Mouse (Mus musculus) hindbrain, postnatal 0 days (tissue): Measurements from ENCODE around the gene Gm29609. TPM values are rescaled to one million over a fixed set of nuclear protein-coding genes. Genes with fewer than 3 reads are reported as not detected.
"Not testable (repeated sequence)": the region's sequence is repeated elsewhere in the genome, so short reads cannot be mapped to it uniquely, and the experiment has no call there.

Experiments
- ATAC-seq: fragments of 200-750 bp; cut with Nextera tagmentation; 2 replicates; pipeline ENCODE4 v1.8.0; 2017; ENCODE audit warnings: mild to moderate bottlenecking, moderate TSS enrichment, moderate library complexity
- DNase-seq: peaks from one replicate; pipeline ENCODE4 v3.0.0-alpha.2; 2015; ENCODE audit warnings: low spot score
- H3K27ac ChIP-seq: fragments of 300-500 bp; sonication (generic); 2 replicates; pipeline ENCODE4 v1.5.1; 2014; ENCODE audit warnings: mild to moderate bottlenecking
- H3K27me3 ChIP-seq: fragments of 300-500 bp; sonication (generic); 2 replicates; pipeline ENCODE4 v1.6.1; 2014; ENCODE audit warnings: low read length, mixed read lengths; ENCODE audit not compliant: insufficient read depth
- H3K36me3 ChIP-seq: fragments of 300-500 bp; sonication (generic); 2 replicates; pipeline ENCODE4 v1.6.1; 2014; ENCODE audit warnings: low read length, mixed read lengths; ENCODE audit not compliant: insufficient read depth
- H3K4me1 ChIP-seq: fragments of 300-500 bp; sonication (generic); 2 replicates; pipeline ENCODE4 v1.6.1; 2014; ENCODE audit warnings: antibody characterized with exemption, low read length, mixed read lengths; ENCODE audit not compliant: insufficient read depth
- H3K4me2 ChIP-seq: fragments of 300-500 bp; sonication (generic); 2 replicates; pipeline ENCODE4 v1.6.1; 2014; ENCODE audit warnings: low read depth, mild to moderate bottlenecking, low read length, moderate library complexity, mixed read lengths
- H3K4me3 ChIP-seq: fragments of 300-500 bp; sonication (generic); 2 replicates; pipeline ENCODE4 v1.5.1; 2014; ENCODE audit warnings: low read length
- H3K9ac ChIP-seq: fragments of 300-500 bp; sonication (generic); replicated peaks from 2 replicates; pipeline ENCODE4 v1.6.1; 2014; ENCODE audit warnings: mild to moderate bottlenecking, low read length, moderate library complexity, mixed read lengths
- H3K9me3 ChIP-seq: fragments of 300-500 bp; sonication (generic); 2 replicates; pipeline ENCODE4 v1.6.1; 2016; ENCODE audit warnings: low read length, mixed read lengths
- CTCF ChIP-seq: IDR thresholded peaks from 2 replicates; pipeline ENCODE4 v1.5.1; 2016; ENCODE audit warnings: antibody characterized with exemption, control low read depth, low read depth
- WGBS: fragments of 180-500 bp; shearing (Covaris S2); extraction: QIAGEN DNeasy Blood & Tissue Kit; methylation state at CpG from one replicate; pipeline ENCODE4 v1.1.7; 2014; 5-methylcytosine and 5-hydroxymethylcytosine counted together
- polyA plus RNA-seq: library from polyadenylated mRNA; unstranded; fragments of >200 nt; fragmentation: Nextera tagmentation; extraction: Ambion mirVana; gene quantifications from 2 replicates; pipeline ENCODE4 v1.2.1, GENCODE M21; 2015
- total RNA-seq: library from RNA; depleted of rRNA; stranded (reverse); fragments of >200 nt; gene quantifications from 2 replicates; pipeline ENCODE4 v1.2.3, GENCODE M21; 2014

Gene Gm29609
- total and polyA plus RNA-seq, 2 experiments from 2014 or later, result 1.8 to 1.9 TPM

DNA sequence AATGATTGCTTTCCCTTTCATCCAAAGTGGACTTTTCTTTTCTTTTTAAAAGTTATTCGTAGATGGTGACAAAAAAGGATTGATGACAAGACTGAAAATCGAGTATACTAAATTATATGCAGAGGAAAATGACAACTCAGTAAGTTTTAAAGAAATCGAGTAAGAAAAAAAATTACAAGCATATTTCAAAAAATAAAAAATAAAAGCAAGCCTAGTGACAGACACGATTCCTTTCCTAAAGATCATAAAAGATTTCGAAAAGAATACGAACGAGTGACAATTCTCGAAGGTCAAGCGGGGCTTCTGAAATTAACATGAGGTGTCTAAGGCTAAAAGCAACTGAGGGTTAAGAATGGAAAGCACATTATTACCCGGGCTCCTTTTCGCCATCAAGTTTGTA is 39.8 kb upstream of the Gm29609 start:
- Histone ChIP-seq H3K27ac (peak overlapping the region; percentile 96), H3K9me3 (no peaks in the 10 kb centered on the region), H3K27me3 (no peaks in the 10 kb centered on the region), H3K4me1 (no peaks in the 10 kb centered on the region), H3K36me3 (no peaks in the 10 kb centered on the region), H3K4me2 (peak overlapping the region; percentile 84), H3K4me3 (peak overlapping the region; percentile 94), H3K9ac (peak overlapping the region; percentile 93)
- DNase-seq, result no peak
- no peak for ATAC-seq
- TF ChIP-seq CTCF, result no peak
- 2% methylated on average over 11 of the region's 11 CpGs for WGBS

GRCm38 (mm10) chr5:31219070-31219469 is 39.4 kb upstream of the Gm29609 start:
- no peaks in the 10 kb centered on the region for H3K4me1 ChIP-seq
- no peak overlapping the region for H3K9ac ChIP-seq
- no peaks in the 10 kb centered on the region for H3K9me3 ChIP-seq
- H3K27me3 ChIP-seq, result no peaks in the 10 kb centered on the region
- no peaks in the 10 kb centered on the region for H3K36me3 ChIP-seq
- no peak for ATAC-seq
- peak; percentile 58 for TF ChIP-seq CTCF
- peak; percentile 65 for DNase-seq
- WGBS, result 0% methylated on average over 2 of the region's 2 CpGs
- peak overlapping the region; percentile 84 for H3K4me2 ChIP-seq
- H3K27ac ChIP-seq, result no peak overlapping the region
- peak overlapping the region; percentile 94 for H3K4me3 ChIP-seq

DNA sequence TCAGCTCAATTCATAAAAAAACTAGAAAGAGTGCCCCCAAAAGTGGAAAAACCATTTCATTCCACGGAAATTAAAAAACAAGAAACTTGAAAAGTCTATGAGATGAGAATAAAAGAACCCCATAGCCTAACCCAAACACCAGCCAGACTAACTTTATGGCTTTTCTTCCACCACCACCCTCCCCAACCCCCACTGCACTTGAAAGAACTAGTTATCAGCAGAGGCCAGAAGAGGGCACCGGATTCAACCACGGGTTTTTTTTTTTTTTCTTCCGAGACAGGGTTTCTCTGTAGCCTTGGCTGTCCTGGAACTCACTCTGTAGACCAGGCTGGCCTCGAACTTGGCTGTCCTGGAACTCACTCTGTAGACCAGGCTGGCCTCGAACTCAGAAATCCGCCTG is 38.6 kb upstream of the Gm29609 start:
- no peaks in the 10 kb centered on the region for H3K36me3 ChIP-seq
- ATAC-seq (no peak), DNase-seq (no peak)
- H3K4me3 ChIP-seq, result no peak overlapping the region
- H3K27me3 ChIP-seq, result no peaks in the 10 kb centered on the region
- no peaks in the 10 kb centered on the region for H3K4me1 ChIP-seq
- WGBS, result 66% methylated on average over 7 of the region's 7 CpGs
- no peak overlapping the region for H3K27ac ChIP-seq
- no peaks in the 10 kb centered on the region for H3K9me3 ChIP-seq
- TF ChIP-seq CTCF, result no peak
- no peak overlapping the region for H3K4me2 ChIP-seq
- H3K9ac ChIP-seq, result no peak overlapping the region

DNA sequence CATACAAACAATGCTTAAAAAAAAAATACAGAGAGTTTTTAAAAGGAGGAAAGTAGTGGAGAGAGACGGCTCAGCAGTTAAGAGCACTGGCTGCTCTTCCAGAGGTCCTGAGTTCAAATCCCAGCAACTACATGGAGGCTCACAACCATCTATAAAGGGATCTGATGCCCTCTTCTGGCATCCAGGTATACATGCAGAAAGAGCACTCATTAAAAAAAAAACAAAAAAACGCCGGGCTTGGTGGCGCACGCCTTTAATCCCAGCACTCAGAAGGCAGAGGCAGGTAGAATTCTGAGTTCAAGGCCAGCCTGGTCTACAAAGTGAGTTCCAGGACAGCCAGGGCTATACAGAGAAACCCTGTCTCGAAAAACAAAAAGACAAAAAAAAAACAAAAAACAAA is 36.8 kb upstream of the Gm29609 start:
- not testable (repeated sequence) for H3K27me3 ChIP-seq, H3K9me3 ChIP-seq, H3K36me3 ChIP-seq, H3K9ac ChIP-seq, ATAC-seq, H3K27ac ChIP-seq, H3K4me2 ChIP-seq, H3K4me1 ChIP-seq, H3K4me3 ChIP-seq, DNase-seq
- WGBS, result 95% methylated on average over 6 of the region's 6 CpGs

- H3K4me2 ChIP-seq, result no peak overlapping the region
- peaks cover 41% of the 10 kb centered on the region for H3K36me3 ChIP-seq
- peaks cover 5% of the 10 kb centered on the region; the same call in 1 of the 2 replicates for H3K9me3 ChIP-seq
- DNase-seq, result no peak
- TF ChIP-seq CTCF, result no peak
- 96% methylated on average over 6 of the region's 6 CpGs for WGBS
- H3K27me3 ChIP-seq, result no peaks in the 10 kb centered on the region
- H3K9ac ChIP-seq, result no peak overlapping the region
- H3K27ac ChIP-seq, result no peak overlapping the region
- H3K4me3 ChIP-seq, result no peak overlapping the region
- no peak for ATAC-seq
- peaks cover 5% of the 10 kb centered on the region; the same call in 1 of the 2 replicates for H3K4me1 ChIP-seq
These were observed 24.7 kb upstream of the Gm29609 start for GRCm38 (mm10) chr5:31204421-31204820.

DNA sequence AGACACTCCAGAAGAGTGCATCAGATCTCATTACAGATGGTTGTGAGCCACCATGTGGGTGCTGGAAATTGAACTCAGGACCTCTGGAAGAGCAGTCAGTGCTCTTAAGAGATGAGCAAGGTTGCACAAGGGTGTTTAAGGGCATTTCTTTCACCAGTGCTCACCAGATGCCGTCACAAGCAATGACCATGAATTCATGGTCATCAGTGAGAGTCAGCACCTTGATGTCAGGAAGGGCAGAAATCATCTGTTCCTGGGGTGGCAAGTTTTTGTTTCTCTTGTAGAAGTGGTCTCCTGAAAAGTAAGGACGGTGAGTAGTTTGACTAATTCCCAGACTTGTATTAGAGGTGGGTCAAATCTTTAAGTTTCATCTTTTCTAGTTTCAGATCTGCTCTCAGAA is 24.2 kb upstream of the Gm29609 start:
- no peak for TF ChIP-seq CTCF

DNA sequence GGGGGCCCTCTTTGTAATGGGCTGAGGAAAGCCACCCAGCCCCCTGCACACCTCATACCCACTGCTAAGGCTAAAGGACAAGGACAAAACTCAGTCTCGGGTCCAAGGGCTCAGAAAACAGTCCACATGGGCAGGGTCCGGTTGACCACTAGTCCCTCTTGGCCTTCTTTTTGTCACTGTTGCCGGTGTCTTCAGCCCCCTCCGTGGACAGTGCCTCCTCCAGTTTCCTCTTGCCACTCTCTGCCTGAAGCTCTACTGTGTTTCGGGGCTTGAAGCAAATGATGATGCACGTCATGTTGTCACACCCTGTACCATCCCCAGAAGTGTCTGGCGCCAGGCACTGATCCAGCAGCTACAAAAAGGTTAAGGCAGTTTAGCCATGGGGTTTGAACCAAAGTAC is 23.2 kb upstream of the Gm29609 start:
- ATAC-seq (no peak), DNase-seq (no peak)
- H3K36me3 ChIP-seq, result peaks cover 55% of the 10 kb centered on the region
- H3K4me2 ChIP-seq, result peak overlapping the region; percentile 50
- 80% methylated on average over 7 of the region's 7 CpGs for WGBS
- H3K4me3 ChIP-seq, result no peak overlapping the region
- TF ChIP-seq CTCF, result no peak
- no peak overlapping the region for H3K9ac ChIP-seq
- H3K4me1 ChIP-seq, result peaks cover 5% of the 10 kb centered on the region; the same call in 1 of the 2 replicates
- no peaks in the 10 kb centered on the region for H3K27me3 ChIP-seq
- H3K9me3 ChIP-seq, result peaks cover 5% of the 10 kb centered on the region; the same call in 1 of the 2 replicates
- peak overlapping the region; percentile 64 for H3K27ac ChIP-seq

More for the DNA sequence above, 24.2 kb upstream of the Gm29609 start:
- H3K36me3 ChIP-seq, result peaks cover 46% of the 10 kb centered on the region
- H3K4me3 ChIP-seq, result no peak overlapping the region
- H3K9me3 ChIP-seq, result peaks cover 5% of the 10 kb centered on the region; the same call in 1 of the 2 replicates
- H3K27ac ChIP-seq, result no peak overlapping the region
- H3K4me2 ChIP-seq, result no peak overlapping the region
- WGBS, result 91% methylated on average over 2 of the region's 2 CpGs
- DNase-seq, result no peak
- H3K27me3 ChIP-seq, result no peaks in the 10 kb centered on the region
- H3K4me1 ChIP-seq, result peaks cover 5% of the 10 kb centered on the region; the same call in 1 of the 2 replicates
- ATAC-seq, result no peak
- no peak overlapping the region for H3K9ac ChIP-seq
